Mouse (Mus musculus) pancreas, adult 10 weeks (tissue): Measurements from ENCODE around the gene Synm. TPM values are rescaled to one million over a fixed set of nuclear protein-coding genes. Genes with fewer than 3 reads are reported as not detected.

Experiments used
- polyA plus RNA-seq: library from polyadenylated mRNA; stranded (reverse); fragments of 350-450 nt; fragmentation: Illumina TruSeq; extraction: RNeasy Lipid Tissue Mini Kit (QIAGEN cat#74804); gene quantifications from one replicate; pipeline ENCODE4 v1.2.3, GENCODE M21; 2015; ENCODE audit warnings: low read depth, low replicate concordance; ENCODE audit not compliant: insufficient read depth

Synm gene
- polyA plus RNA-seq: 1.7 TPM

DNA sequence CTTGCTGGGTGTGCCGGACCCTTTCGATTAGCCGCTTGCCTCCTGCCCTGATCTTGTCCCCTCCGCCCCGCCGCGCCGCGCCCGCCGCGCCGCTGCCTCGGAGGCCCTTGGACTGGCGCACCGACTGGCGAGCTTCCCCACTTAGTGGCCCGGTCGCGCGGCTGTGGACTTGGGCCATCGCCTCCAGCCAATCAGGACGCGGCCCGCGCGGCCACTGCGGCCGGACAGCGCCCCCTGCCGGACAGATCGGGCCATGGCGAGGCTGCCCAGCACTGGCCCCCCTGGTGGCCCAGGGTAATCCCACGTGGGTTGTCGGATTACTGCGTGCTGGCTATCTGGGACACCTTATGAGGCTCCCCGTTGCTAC lies at the start of gene Synm:
Gene Synm, minus strand, starts transcription at position 114 of the 367 bp plus-strand sequence.

Other genes starting within 250 kb of the Synm start
- gene Lrrc28, start 114.5 kb downstream of the Synm start, polyA plus RNA-seq: 3.2 TPM
- 11.4 TPM for gene Ttc23, start 112.3 kb downstream of the Synm start, polyA plus RNA-seq
- 3.8 TPM for gene Igf1r, start 193.1 kb upstream of the Synm start, polyA plus RNA-seq